ENCODE assay signal across 16 mouse cellular contexts in the genomic region with DNA sequence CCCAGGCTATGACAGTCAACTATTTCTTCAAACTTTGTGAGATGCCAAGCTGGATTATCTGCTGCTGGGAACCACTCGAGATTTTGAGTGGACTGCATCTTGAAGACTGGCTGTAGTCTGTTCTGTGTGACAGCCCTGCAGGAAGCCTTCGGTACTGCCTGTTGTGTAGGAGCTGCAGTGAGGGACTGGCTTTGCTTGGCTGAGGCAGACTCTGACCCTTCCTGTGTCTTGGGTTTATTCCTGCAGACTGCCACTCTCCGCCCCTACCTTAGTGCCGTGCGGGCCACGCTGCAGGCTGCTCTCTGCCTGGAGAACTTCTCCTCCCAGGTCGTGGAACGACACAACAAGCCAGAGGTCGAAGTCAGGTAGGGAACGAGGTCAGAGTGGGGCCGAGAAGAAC. TPM values are rescaled to one million over a fixed set of nuclear protein-coding genes. Genes with fewer than 3 reads are reported as not detected.
DNase-seq lines count a peak whose midpoint lies in the region; ATAC-seq lines count a peak whose summit lies in the region.
"Had no signal": no experiment of that assay in that cellular context is flagged by ENCODE, and none has a peak within 500 bp of the region (broad histone marks: within the 10 kb centered on the region; RNA-seq: fewer than 3 reads in every experiment).

No protein-coding gene starts in this region.

- no peak for ATAC-seq in kidney, embryonic 15.5 days (replicated peaks; ENCODE audit: low FRiP score)
- ATAC-seq: forebrain, embryonic 16.5 days; intestine, embryonic 15.5 days; midbrain, embryonic 15.5 days had no signal

- no peak overlapping the region for H3K4me3 ChIP-seq in kidney, embryonic 15.5 days (replicated peaks)
- H3K4me3 ChIP-seq: heart, embryonic 15.5 days; intestine, embryonic 15.5 days; midbrain, embryonic 15.5 days had no signal

- no peak overlapping the region for H3K4me2 ChIP-seq in kidney, embryonic 15.5 days
- H3K4me2 ChIP-seq: midbrain, embryonic 15.5 days; neural tube, embryonic 13.5 days had no signal

- H3K4me1 ChIP-seq in kidney, embryonic 15.5 days: peaks cover 25% of the 10 kb centered on the region

- H3K27ac ChIP-seq in kidney, embryonic 15.5 days: no peak overlapping the region
- H3K27ac ChIP-seq: heart, embryonic 15.5 days; intestine, embryonic 15.5 days; midbrain, embryonic 15.5 days; neural tube, embryonic 13.5 days had no signal

- 94% methylated on average over 11 of the region's 11 CpGs for WGBS in kidney, embryonic 15.5 days

- H3K27me3 ChIP-seq in kidney, embryonic 15.5 days: no peaks in the 10 kb centered on the region
- H3K27me3 ChIP-seq: CH12.LX; heart, embryonic 15.5 days; intestine, embryonic 15.5 days; midbrain, embryonic 15.5 days; neural tube, embryonic 13.5 days had no signal

- DNase-seq in kidney, adult 11 months: peak; percentile 43
- peak; percentile 33 for DNase-seq in thymus, postnatal 4 days
- DNase-seq in thymus, adult 18-20 months: no peak
- DNase-seq in kidney, postnatal 36 days: peak; percentile 44 to 61
- DNase-seq in spleen, adult 18-20 months: no peak
- DNase-seq in embryo, embryonic 10.5 days (ENCODE audit: low spot score): no peak
- DNase-seq: adrenal gland, postnatal 14 days; cerebellum, adult 11 months; gastrocnemius, postnatal 10 days had no signal

- no peak overlapping the region for H3K9ac ChIP-seq in kidney, embryonic 15.5 days
- H3K9ac ChIP-seq: heart, embryonic 15.5 days; intestine, embryonic 15.5 days; midbrain, embryonic 15.5 days; neural tube, embryonic 13.5 days had no signal

- H3K36me3 ChIP-seq in kidney, embryonic 15.5 days: peaks cover 60% of the 10 kb centered on the region

- no peaks in the 10 kb centered on the region for H3K9me3 ChIP-seq in kidney, embryonic 15.5 days (replicated peaks)
- H3K9me3 ChIP-seq: heart, embryonic 15.5 days; intestine, embryonic 15.5 days; midbrain, embryonic 15.5 days; neural tube, embryonic 13.5 days had no signal

RNA-seq across cellular contexts. Expression of gene Arpc4, which starts 2.6 kb away (rescaled TPM):
- 403 and 405 TPM in 2 replicates for polyA plus RNA-seq in kidney, embryonic 15.5 days (2015; fragmentation: Nextera tagmentation; extraction: Ambion mirVana)

RNA-seq across cellular contexts. Expression of gene Tada3, which starts 2.8 kb away (rescaled TPM):
- 56.7 and 62.1 TPM in 2 replicates for polyA plus RNA-seq in kidney, embryonic 15.5 days (2015; fragmentation: Nextera tagmentation; extraction: Ambion mirVana)

RNA-seq across cellular contexts. Expression of gene Ttll3, which starts 8.6 kb away (rescaled TPM):
- 3.5 and 3.6 TPM in 2 replicates for polyA plus RNA-seq in kidney, embryonic 15.5 days (2015; fragmentation: Nextera tagmentation; extraction: Ambion mirVana)

RNA-seq across cellular contexts. Expression of gene Camk1, which starts 36.7 kb away (rescaled TPM):
- polyA plus RNA-seq in kidney, embryonic 15.5 days (2015; fragmentation: Nextera tagmentation; extraction: Ambion mirVana): 103 and 111 TPM in 2 replicates

RNA-seq across cellular contexts. Expression of gene Rpusd3, which starts 38.7 kb away (rescaled TPM):
- 24.0 and 25.3 TPM in 2 replicates for polyA plus RNA-seq in kidney, embryonic 15.5 days (2015; fragmentation: Nextera tagmentation; extraction: Ambion mirVana)

Comparison
In these comparisons a context has a peak if more than half of its experiments do, and no peak if none do; other contexts are left out.
1. DNase-seq: peak in kidney, adult 11 months (single experiment), thymus, postnatal 4 days (single experiment) and kidney, postnatal 36 days (2 of 2); none in thymus, adult 18-20 months (0 of 2), spleen, adult 18-20 months (0 of 2) and embryo, embryonic 10.5 days (single experiment).